Mouse (Mus musculus): ENCODE data around the gene Lrrc25.

DNA sequence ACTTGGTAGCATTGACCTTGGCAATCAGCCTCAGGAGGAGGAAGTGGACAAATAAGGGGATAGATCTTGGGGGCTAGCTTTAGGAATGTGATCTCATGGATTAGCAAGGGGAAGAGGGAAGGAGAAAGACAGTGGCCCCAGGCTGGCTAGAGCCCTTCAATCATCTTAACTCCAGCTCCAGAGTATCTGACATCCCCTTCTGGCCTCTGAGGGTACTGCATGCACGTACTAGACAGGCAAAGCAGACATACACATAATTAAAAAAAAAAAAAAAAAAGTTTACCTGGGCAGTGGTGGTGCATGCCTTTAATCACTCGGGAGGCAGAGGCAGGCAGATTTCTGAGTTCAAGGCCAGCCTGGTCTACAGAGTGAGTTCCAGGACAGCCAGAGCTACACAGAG lies 28.1 kb downstream of the Lrrc25 start:
- TF ChIP-seq POLR2A (IDR thresholded peaks at IDR 0.05; ENCODE audit: extremely low read depth, insufficient read depth, low read length) (no peak), CTCF (IDR thresholded peaks at IDR 0.05; ENCODE audit: extremely low read depth, insufficient read depth, low read length) (no peak)

Data from cortical plate, adult 2 months (tissue).